ENCODE assay signal across 30 mouse cellular contexts in genomic region chr2:112482533-112483333, GRCm38 (mm10). TPM values are rescaled to one million over a fixed set of nuclear protein-coding genes. Genes with fewer than 3 reads are reported as not detected.
A peak's percentile ranks its signal among the peaks of the same experiment; 100 is the strongest.
DNase-seq lines count a peak whose midpoint lies in the region; ATAC-seq and TF ChIP-seq lines count a peak whose summit lies in the region.
"Had no signal": no experiment of that assay in that cellular context is flagged by ENCODE, and none has a peak within 500 bp of the region (broad histone marks: within the 10 kb centered on the region; RNA-seq: fewer than 3 reads in every experiment).

No protein-coding gene starts in this region.

- ATAC-seq in midbrain, embryonic 11.5 days (ENCODE audit: low FRiP score) = no peak
- no peak for ATAC-seq in midbrain, postnatal 0 days (ENCODE audit: low FRiP score)

- H3K36me3 ChIP-seq in kidney, adult 2 months (ENCODE audit: control insufficient read depth, insufficient read depth, low read length) = no peaks in the 10 kb centered on the region
- H3K36me3 ChIP-seq in midbrain, embryonic 11.5 days (ENCODE audit: control insufficient read depth, insufficient read depth, low read length) = no peaks in the 10 kb centered on the region
- H3K36me3 ChIP-seq in midbrain, postnatal 0 days (ENCODE audit: insufficient read depth, low read length) = no peaks in the 10 kb centered on the region
- H3K36me3 ChIP-seq: embryonic facial prominence, embryonic 13.5 days; forebrain, embryonic 12.5 days; heart, embryonic 10.5 days; hindbrain, embryonic 15.5 days; midbrain, embryonic 10.5 days had no signal

- H3K4me2 ChIP-seq in midbrain, embryonic 11.5 days = no peak overlapping the region
- no peak overlapping the region for H3K4me2 ChIP-seq in midbrain, postnatal 0 days (ENCODE audit: low read depth, low read length, poor library complexity, severe bottlenecking)
- H3K4me2 ChIP-seq: embryonic facial prominence, embryonic 13.5 days; forebrain, embryonic 12.5 days; hindbrain, embryonic 15.5 days had no signal

- DNase-seq in heart, adult 11 months = peak; percentile 79
- DNase-seq in heart, postnatal 36 days = no peak
- DNase-seq in kidney, postnatal 4 days = peak; percentile 15 to 33
- DNase-seq in kidney, adult 2 months = no peak
- peak; percentile 47 for DNase-seq in midbrain, embryonic 11.5 days (ENCODE audit: low spot score, missing footprints)
- no peak for DNase-seq in midbrain, postnatal 0 days (ENCODE audit: low spot score)
- peak; percentile 50 for DNase-seq in telencephalon, adult 2 months (ENCODE audit: low read depth, low spot score)
- no peak for DNase-seq in neural tube, embryonic 10.5 days (ENCODE audit: extremely low spot score, low spot score)
- DNase-seq: adrenal gland, postnatal 10 days; cerebellum, adult 2 months; cerebellum, postnatal 25 days; embryo, embryonic 11 days; layer of hippocampus, postnatal 36 days had no signal

- intact Hi-C loops in heart, postnatal 36 days (cut with DNase I) = loop anchor here (1.0 to 5.0 kb wide), 4 partner anchors 35 to 285 kb away; partner anchors contain the start of genes Katnbl1 and Lpcat4

- 64% methylated on average over 5 of the region's 5 CpGs for WGBS in kidney, adult 2 months
- WGBS in midbrain, embryonic 11.5 days = 84% methylated on average over 5 of the region's 5 CpGs
- 77% methylated on average over 5 of the region's 5 CpGs for WGBS in midbrain, postnatal 0 days

- H3K4me1 ChIP-seq in kidney, adult 2 months (ENCODE audit: control insufficient read depth, insufficient read depth, low read length) = no peaks in the 10 kb centered on the region
- H3K4me1 ChIP-seq in midbrain, embryonic 11.5 days (ENCODE audit: control insufficient read depth, insufficient read depth, low read length) = no peaks in the 10 kb centered on the region
- no peaks in the 10 kb centered on the region for H3K4me1 ChIP-seq in midbrain, postnatal 0 days (ENCODE audit: insufficient read depth, low read length)
- H3K4me1 ChIP-seq: embryonic facial prominence, embryonic 13.5 days; forebrain, embryonic 12.5 days; hindbrain, embryonic 15.5 days; midbrain, embryonic 10.5 days had no signal

- no peaks in the 10 kb centered on the region for H3K9me3 ChIP-seq in midbrain, embryonic 11.5 days (ENCODE audit: control insufficient read depth, low read length)
- H3K9me3 ChIP-seq in midbrain, postnatal 0 days (ENCODE audit: low read length) = no peaks in the 10 kb centered on the region
- H3K9me3 ChIP-seq: embryonic facial prominence, embryonic 13.5 days; forebrain, embryonic 12.5 days; heart, embryonic 10.5 days; hindbrain, embryonic 15.5 days; midbrain, embryonic 10.5 days had no signal

- no peak overlapping the region for H3K4me3 ChIP-seq in kidney, adult 2 months (ENCODE audit: insufficient read depth, low read depth, low read length)
- H3K4me3 ChIP-seq in midbrain, embryonic 11.5 days (ENCODE audit: low read depth, low read length) = no peak overlapping the region
- no peak overlapping the region for H3K4me3 ChIP-seq in midbrain, postnatal 0 days (ENCODE audit: low read depth, low read length)
- H3K4me3 ChIP-seq: embryonic facial prominence, embryonic 13.5 days; erythroblast, embryonic 14.5 days; forebrain, embryonic 12.5 days; heart, embryonic 10.5 days; hindbrain, embryonic 15.5 days; midbrain, embryonic 10.5 days had no signal

- no peaks in the 10 kb centered on the region for H3K27me3 ChIP-seq in kidney, adult 2 months (replicated peaks; ENCODE audit: control insufficient read depth, insufficient read depth, low read length)
- no peaks in the 10 kb centered on the region for H3K27me3 ChIP-seq in midbrain, embryonic 11.5 days (ENCODE audit: control insufficient read depth, insufficient read depth, low read length)
- H3K27me3 ChIP-seq in midbrain, postnatal 0 days (ENCODE audit: insufficient read depth, low read length) = no peaks in the 10 kb centered on the region
- H3K27me3 ChIP-seq: embryonic facial prominence, embryonic 13.5 days; forebrain, embryonic 12.5 days; hindbrain, embryonic 15.5 days had no signal

- TF ChIP-seq POLR2A in kidney, adult 2 months (IDR thresholded peaks at IDR 0.05; ENCODE audit: low read depth, low read length) = no peak

- no peak overlapping the region for H3K27ac ChIP-seq in kidney, adult 2 months (ENCODE audit: insufficient read depth, low read depth, low read length)
- no peak overlapping the region for H3K27ac ChIP-seq in midbrain, embryonic 11.5 days (ENCODE audit: low read depth, low read length)
- no peak overlapping the region for H3K27ac ChIP-seq in midbrain, postnatal 0 days (ENCODE audit: low read depth, low read length)
- H3K27ac ChIP-seq: embryonic facial prominence, embryonic 13.5 days; forebrain, embryonic 12.5 days; heart, embryonic 10.5 days; hindbrain, embryonic 15.5 days; liver, embryonic 14.5 days; midbrain, embryonic 10.5 days had no signal

- no peak for TF ChIP-seq CTCF in kidney, adult 2 months (conservative IDR thresholded peaks at IDR 0.05; ENCODE audit: insufficient read depth, insufficient read length, low read depth, low read length)
- TF ChIP-seq CTCF in midbrain, postnatal 0 days (IDR thresholded peaks at IDR 0.05) = no peak

- no peak overlapping the region for H3K9ac ChIP-seq in midbrain, embryonic 11.5 days (ENCODE audit: low read length)
- no peak overlapping the region for H3K9ac ChIP-seq in midbrain, postnatal 0 days (replicated peaks; ENCODE audit: low read length, poor library complexity, severe bottlenecking)
- H3K9ac ChIP-seq: embryonic facial prominence, embryonic 13.5 days; forebrain, embryonic 12.5 days; hindbrain, embryonic 15.5 days; liver, embryonic 14.5 days had no signal

RNA-seq across cellular contexts. Expression of gene Chrm5, which starts 2.2 kb away (rescaled TPM):
- not detected for total RNA-seq in heart, postnatal 36 days (2021)
- polyA plus RNA-seq in kidney, adult 2 months (2012; rRNA removed) = not detected in 2 replicates
- not detected in 2 replicates for polyA plus RNA-seq in midbrain, embryonic 11.5 days (2014; fragmentation: Nextera tagmentation; extraction: Ambion mirVana)
- 7.6 and 7.7 TPM in 2 replicates for total RNA-seq in midbrain, postnatal 0 days (2014; rRNA removed)
- 2.7 and 3.1 TPM in 2 replicates for polyA plus RNA-seq in midbrain, postnatal 0 days (2015; fragmentation: Nextera tagmentation; extraction: Ambion mirVana)
- total RNA-seq: adrenal gland, postnatal 10 days; gastrocnemius, adult 8-10 months; hematopoietic stem cell, adult 5-6 weeks; neutrophil, adult 5-6 weeks had no signal
- polyA plus RNA-seq: embryonic facial prominence, embryonic 13.5 days; erythroblast, embryonic 14.5 days; gonadal fat pad, adult 2 months; heart, embryonic 10.5 days; heart, embryonic 16.5 days; intestine, embryonic 14.5 days; limb, embryonic 14.5 days; liver, embryonic 14.5 days; lung, postnatal 0 days; midbrain, embryonic 10.5 days; testis, adult 2 months; urinary bladder, adult 2 months had no signal

RNA-seq across cellular contexts. Expression of gene Aven, which starts 10.0 kb away (rescaled TPM):
- 10 to 100 TPM; 16.5 to 20.6 TPM for total RNA-seq in heart, postnatal 36 days (2021)
- 6.5 and 9.5 TPM in 2 replicates for polyA plus RNA-seq in kidney, adult 2 months (2012; rRNA removed)
- polyA plus RNA-seq in midbrain, embryonic 11.5 days (2014; fragmentation: Nextera tagmentation; extraction: Ambion mirVana) = 6.7 and 6.9 TPM in 2 replicates
- 6.7 and 8.9 TPM in 2 replicates for total RNA-seq in midbrain, postnatal 0 days (2014; rRNA removed)
- polyA plus RNA-seq in midbrain, postnatal 0 days (2015; fragmentation: Nextera tagmentation; extraction: Ambion mirVana) = 2.8 and 3.5 TPM in 2 replicates

RNA-seq across cellular contexts. Expression of gene Emc7, which starts 27.9 kb away (rescaled TPM):
- total RNA-seq in heart, postnatal 36 days (2021) = 10 to 100 TPM; 16.2 to 16.8 TPM
- 12.1 and 14.5 TPM in 2 replicates for polyA plus RNA-seq in kidney, adult 2 months (2012; rRNA removed)
- 11.2 and 12.0 TPM in 2 replicates for polyA plus RNA-seq in midbrain, embryonic 11.5 days (2014; fragmentation: Nextera tagmentation; extraction: Ambion mirVana)
- 16.8 and 19.5 TPM in 2 replicates for total RNA-seq in midbrain, postnatal 0 days (2014; rRNA removed)
- 33.1 and 33.5 TPM in 2 replicates for polyA plus RNA-seq in midbrain, postnatal 0 days (2015; fragmentation: Nextera tagmentation; extraction: Ambion mirVana)

Comparison
In these comparisons a context has a peak if more than half of its experiments do, and no peak if none do; other contexts are left out.
1. DNase-seq: peak in heart, adult 11 months (single experiment), kidney, postnatal 4 days (2 of 2), midbrain, embryonic 11.5 days (single experiment) and telencephalon, adult 2 months (single experiment); none in heart, postnatal 36 days (0 of 2), kidney, adult 2 months (single experiment), midbrain, postnatal 0 days (single experiment) and neural tube, embryonic 10.5 days (single experiment).